Mouse (Mus musculus) liver, adult 2 months (tissue): ENCODE measurements around the gene Gm17660.

Experiments
- CTCF ChIP-seq: fragments of 200-500 bp; IDR thresholded peaks from 2 replicates; pipeline ENCODE4 v1.5.1; 2011; ENCODE audit warnings: low read depth, low read length, control low read depth
- POLR2A ChIP-seq: fragments of 200-500 bp; IDR thresholded peaks from 2 replicates; pipeline ENCODE4 v1.6.1; 2011; ENCODE audit warnings: low read length, control low read depth; ENCODE audit not compliant: insufficient read depth; ENCODE audit errors: extremely low read depth

GRCm38 (mm10) chr5:104021597-104022378, 55.6 kb downstream of the Gm17660 start, which contains the start of gene Hsd17b11:
- TF ChIP-seq CTCF (0 out of 2 replicates have a peak, but pooled peaks have one; percentile 1), POLR2A (peak; percentile 56)
